Mouse (Mus musculus) right cerebral cortex, postnatal 10 days (tissue): ENCODE results near the gene Gm17428.
"Not testable (repeated sequence)": the region's sequence is repeated elsewhere in the genome, so short reads cannot be mapped to it uniquely, and the experiment has no call there.

Experiments used
- DNase-seq, 2 experiments: peaks; one replicate each; pipeline ENCODE4 v3.0.0; 2021; ENCODE audit warnings: low spot score in 2 of 2

The Gm17428 gene

GRCm38 (mm10) chr14:54988882-54989281, 12.1 kb downstream of the Gm17428 start:
- DNase-seq, result no peak

- DNase-seq, result no peak
Observed at GRCm38 (mm10) chr14:54989886-54990441, 13.2 kb downstream of the Gm17428 start.

- DNase-seq, result no peak
Observed at GRCm38 (mm10) chr14:54992196-54992595, 15.5 kb downstream of the Gm17428 start.

- DNase-seq, result no peak
Observed at GRCm38 (mm10) chr14:54993636-54994035, 16.9 kb downstream of the Gm17428 start.

- DNase-seq, result peak in 1 of 2 experiments; percentile 60
Observed at GRCm38 (mm10) chr14:54994136-54994868, 17.6 kb downstream of the Gm17428 start, which contains the start of gene Myh7. TSS of gene Myh7 (minus strand) at chr14:54994626.

- no peak for DNase-seq
Observed at GRCm38 (mm10) chr14:54994869-54995186, 18.1 kb downstream of the Gm17428 start.

- DNase-seq, result peak; percentile 80 to 83
Observed at GRCm38 (mm10) chr14:54995457-54996138, 18.9 kb downstream of the Gm17428 start.

GRCm38 (mm10) chr14:54996793-54997192, 20.1 kb downstream of the Gm17428 start:
- DNase-seq, result no peak

GRCm38 (mm10) chr14:54997297-54997696, 20.6 kb downstream of the Gm17428 start:
- DNase-seq, result no peak

GRCm38 (mm10) chr14:54998680-54999079, 21.9 kb downstream of the Gm17428 start:
- DNase-seq, result no peak

GRCm38 (mm10) chr14:54999868-55000267, 23.1 kb downstream of the Gm17428 start:
- not testable (repeated sequence) for DNase-seq

- no peak for DNase-seq
Observed at GRCm38 (mm10) chr14:55000814-55001213, 24.1 kb downstream of the Gm17428 start.

- DNase-seq, result no peak
Observed at GRCm38 (mm10) chr14:55001446-55001845, 24.7 kb downstream of the Gm17428 start.

- no peak for DNase-seq
Observed at GRCm38 (mm10) chr14:55001938-55002686, 25.4 kb downstream of the Gm17428 start.

- no peak for DNase-seq
Observed at GRCm38 (mm10) chr14:55002687-55003120, 26.0 kb downstream of the Gm17428 start.

- DNase-seq, result no peak
Observed at GRCm38 (mm10) chr14:55003878-55004855, 27.4 kb downstream of the Gm17428 start.

GRCm38 (mm10) chr14:55005506-55005905, 28.8 kb downstream of the Gm17428 start:
- DNase-seq, result no peak

- no peak for DNase-seq
Observed at GRCm38 (mm10) chr14:55005967-55006366, 29.2 kb downstream of the Gm17428 start.

GRCm38 (mm10) chr14:55006541-55006940, 29.8 kb downstream of the Gm17428 start:
- DNase-seq, result no peak

- DNase-seq, result no peak
Observed at GRCm38 (mm10) chr14:55007120-55007908, 30.6 kb downstream of the Gm17428 start.
